Mouse (Mus musculus) forebrain, embryonic 12.5 days (tissue): ENCODE results near the gene Cspg4. TPM values are rescaled to one million over a fixed set of nuclear protein-coding genes. Genes with fewer than 3 reads are reported as not detected.

Experiments used
- ATAC-seq: fragments of 200-750 bp; cut with Nextera tagmentation; 2 replicates; pipeline ENCODE4 v1.8.0; 2017; ENCODE audit warnings: moderate TSS enrichment; ENCODE audit not compliant: low FRiP score
- H3K27ac ChIP-seq: fragments of 300-500 bp; sonication (generic); 2 replicates; pipeline ENCODE4 v1.5.1; 2016; ENCODE audit warnings: mild to moderate bottlenecking
- H3K27me3 ChIP-seq: fragments of 300-500 bp; sonication (generic); 2 replicates; pipeline ENCODE4 v1.6.1; 2016; ENCODE audit warnings: mild to moderate bottlenecking
- H3K36me3 ChIP-seq: fragments of 300-500 bp; sonication (generic); replicated peaks from 2 replicates; pipeline ENCODE4 v1.6.1; 2016; ENCODE audit warnings: mild to moderate bottlenecking
- H3K4me1 ChIP-seq: fragments of 300-500 bp; sonication (generic); 2 replicates; pipeline ENCODE4 v1.6.1; 2016
- H3K4me2 ChIP-seq: fragments of 300-500 bp; sonication (generic); 2 replicates; pipeline ENCODE4 v1.6.1; 2016; ENCODE audit warnings: mild to moderate bottlenecking, moderate library complexity
- H3K4me3 ChIP-seq: fragments of 300-500 bp; sonication (generic); replicated peaks from 2 replicates; pipeline ENCODE4 v1.5.1; 2016; ENCODE audit warnings: mild to moderate bottlenecking
- H3K9ac ChIP-seq: fragments of 300-500 bp; sonication (generic); 2 replicates; pipeline ENCODE4 v1.6.1; 2016; ENCODE audit warnings: mild to moderate bottlenecking
- H3K9me3 ChIP-seq: fragments of 300-500 bp; sonication (generic); 2 replicates; pipeline ENCODE4 v1.6.1; 2016
- WGBS: fragments of 180-500 bp; shearing (Covaris S2); methylation state at CpG from one replicate; pipeline ENCODE4 v1.1.7; 2016; 5-methylcytosine and 5-hydroxymethylcytosine counted together
- polyA plus RNA-seq: library from polyadenylated mRNA; unstranded; fragments of >200 nt; fragmentation: Nextera tagmentation; extraction: Ambion mirVana; gene quantifications from 2 replicates; pipeline ENCODE4 v1.2.1, GENCODE M21; 2016

Gene Cspg4
- polyA plus RNA-seq, 1 experiment from 2014 or later = 3.0 TPM

DNA sequence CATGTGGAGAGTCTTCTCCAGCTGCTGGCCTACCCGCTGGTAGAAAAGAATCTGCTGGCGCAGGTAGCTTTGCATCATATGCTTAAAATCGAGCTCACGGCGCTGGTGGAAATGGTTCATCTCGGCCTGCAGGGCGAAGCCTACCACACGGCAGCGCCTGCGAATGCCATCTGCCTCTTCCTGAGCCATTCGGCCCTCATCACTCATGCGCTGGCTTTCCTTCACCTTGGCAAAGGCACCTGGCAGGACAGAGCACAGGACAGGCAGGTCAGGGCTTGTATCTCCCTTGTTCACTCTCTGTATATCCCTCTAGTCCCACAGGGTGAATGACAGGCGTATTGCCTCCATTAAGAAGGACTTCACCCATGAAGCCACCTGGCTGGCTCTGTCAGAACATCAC lies 53.6 kb downstream of the Cspg4 start:
- Histone ChIP-seq H3K36me3 (peaks cover 32% of the 10 kb centered on the region), H3K27me3 (no peaks in the 10 kb centered on the region), H3K4me2 (no peak overlapping the region), H3K9me3 (0 out of 2 replicates have a peak, but pooled peaks cover 6% of the 10 kb centered on the region), H3K4me3 (no peak overlapping the region), H3K4me1 (peaks cover 5% of the 10 kb centered on the region), H3K27ac (no peak overlapping the region), H3K9ac (no peak overlapping the region)
- 94% methylated on average over 13 of the region's 13 CpGs for WGBS
- ATAC-seq = no peak

DNA sequence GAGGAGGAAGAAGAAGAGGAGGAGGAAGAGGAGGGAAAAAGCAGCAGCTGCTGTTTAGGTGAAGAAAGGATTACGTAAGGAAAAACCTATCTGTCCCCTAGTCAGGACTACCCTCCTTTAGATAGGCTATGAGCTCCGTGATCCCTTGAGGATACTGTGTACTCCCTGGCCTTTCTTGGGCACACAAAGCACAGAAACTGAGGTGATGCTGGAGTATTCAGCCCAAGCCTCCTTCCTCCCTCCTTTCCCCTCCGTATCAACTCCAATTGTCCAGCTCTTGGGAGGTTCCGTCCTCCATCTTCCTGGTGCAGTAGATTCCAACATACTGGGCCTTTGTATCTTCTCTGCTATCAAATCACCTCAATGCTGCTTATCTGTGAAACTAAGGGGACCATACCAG lies 57.9 kb downstream of the Cspg4 start:
- Histone ChIP-seq H3K4me1 (peaks cover 46% of the 10 kb centered on the region), H3K27me3 (no peaks in the 10 kb centered on the region), H3K4me3 (no peak overlapping the region), H3K9me3 (0 out of 2 replicates have a peak, but pooled peaks cover 6% of the 10 kb centered on the region), H3K4me2 (no peak overlapping the region), H3K27ac (no peak overlapping the region), H3K9ac (no peak overlapping the region), H3K36me3 (peaks cover 22% of the 10 kb centered on the region)
- no peak for ATAC-seq
- WGBS = 92% methylated on average over 4 of the region's 4 CpGs

DNA sequence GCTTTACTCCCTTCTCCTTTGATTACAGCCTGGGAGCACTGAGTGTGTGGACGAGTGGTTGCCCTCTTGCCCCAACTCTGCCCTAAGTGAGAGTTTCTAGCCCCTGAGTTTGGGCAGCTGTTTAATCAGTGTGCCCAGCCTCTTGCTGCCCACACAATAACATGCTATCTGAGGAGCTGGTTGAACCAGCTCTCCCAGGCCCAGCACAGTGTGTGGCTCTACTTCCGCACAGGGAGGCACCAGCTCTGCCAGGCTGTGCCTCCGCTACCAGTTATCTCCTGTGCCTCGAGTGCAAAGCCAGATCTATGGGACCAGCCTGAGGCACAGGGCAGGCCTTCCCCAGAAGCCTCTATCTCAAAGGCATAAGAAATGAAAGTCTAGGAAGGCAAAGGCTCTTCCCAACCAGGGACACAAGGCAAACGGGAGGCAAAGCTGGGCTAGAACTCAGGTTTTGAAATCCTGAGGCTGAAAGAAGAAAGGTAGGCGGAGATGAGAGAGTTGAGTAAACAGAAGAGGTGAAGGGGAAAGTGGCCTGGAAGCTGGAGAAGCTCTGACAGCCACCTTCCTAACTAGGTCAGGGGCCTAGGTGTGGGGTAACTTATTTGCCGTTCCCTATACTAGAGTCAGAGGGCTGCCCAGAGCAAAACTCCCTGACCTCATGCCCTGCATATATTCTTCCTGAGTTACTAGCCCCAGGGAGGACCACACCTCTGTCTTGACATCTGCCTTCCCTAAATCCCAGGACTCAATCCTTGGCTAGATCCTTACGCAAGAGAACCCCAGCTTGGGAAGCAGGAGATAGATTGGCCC lies 59.2 kb downstream of the Cspg4 start:
- no peak for ATAC-seq
- peak overlapping the region; percentile 17 for H3K4me3 ChIP-seq

DNA sequence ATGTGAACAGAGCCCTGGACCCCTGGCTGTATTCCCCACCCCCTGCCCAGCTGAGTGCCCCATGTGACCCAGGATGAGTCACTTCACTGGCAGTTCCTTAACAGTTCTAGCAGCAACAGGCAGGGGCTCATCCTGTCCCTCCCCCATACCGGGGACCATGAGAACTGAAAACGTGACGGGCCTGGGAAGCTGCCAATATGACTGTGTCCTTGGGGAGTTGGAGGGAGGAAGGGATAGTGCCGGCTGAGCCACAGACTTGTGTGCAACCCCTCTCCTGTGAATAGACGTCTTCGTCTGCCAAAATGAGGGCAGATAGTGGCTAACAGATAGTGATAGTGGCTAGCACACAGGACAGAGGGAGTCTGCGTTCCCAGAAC lies 59.8 kb downstream of the Cspg4 start:
- ATAC-seq = no peak
- Histone ChIP-seq H3K27me3 (peaks cover 3% of the 10 kb centered on the region; the same call in 1 of the 2 replicates), H3K9ac (0 out of 2 replicates have a peak overlapping the region, but pooled peaks have one; percentile 26), H3K27ac (no peak overlapping the region), H3K4me2 (peak overlapping the region; percentile 43), H3K9me3 (0 out of 2 replicates have a peak, but pooled peaks cover 6% of the 10 kb centered on the region), H3K4me1 (peaks cover 51% of the 10 kb centered on the region), H3K36me3 (peaks cover 13% of the 10 kb centered on the region), H3K4me3 (peak overlapping the region; percentile 17)
- WGBS = 49% methylated on average over 7 of the region's 7 CpGs

More for the DNA sequence above, 59.2 kb downstream of the Cspg4 start:
- Histone ChIP-seq H3K4me2 (peak overlapping the region; percentile 43), H3K9ac (peak overlapping the region; percentile 30), H3K9me3 (0 out of 2 replicates have a peak, but pooled peaks cover 6% of the 10 kb centered on the region), H3K27me3 (no peaks in the 10 kb centered on the region; the same call in 1 of the 2 replicates), H3K4me1 (peaks cover 51% of the 10 kb centered on the region), H3K27ac (no peak overlapping the region), H3K36me3 (peaks cover 13% of the 10 kb centered on the region)
- 79% methylated on average over 8 of the region's 8 CpGs for WGBS

DNA sequence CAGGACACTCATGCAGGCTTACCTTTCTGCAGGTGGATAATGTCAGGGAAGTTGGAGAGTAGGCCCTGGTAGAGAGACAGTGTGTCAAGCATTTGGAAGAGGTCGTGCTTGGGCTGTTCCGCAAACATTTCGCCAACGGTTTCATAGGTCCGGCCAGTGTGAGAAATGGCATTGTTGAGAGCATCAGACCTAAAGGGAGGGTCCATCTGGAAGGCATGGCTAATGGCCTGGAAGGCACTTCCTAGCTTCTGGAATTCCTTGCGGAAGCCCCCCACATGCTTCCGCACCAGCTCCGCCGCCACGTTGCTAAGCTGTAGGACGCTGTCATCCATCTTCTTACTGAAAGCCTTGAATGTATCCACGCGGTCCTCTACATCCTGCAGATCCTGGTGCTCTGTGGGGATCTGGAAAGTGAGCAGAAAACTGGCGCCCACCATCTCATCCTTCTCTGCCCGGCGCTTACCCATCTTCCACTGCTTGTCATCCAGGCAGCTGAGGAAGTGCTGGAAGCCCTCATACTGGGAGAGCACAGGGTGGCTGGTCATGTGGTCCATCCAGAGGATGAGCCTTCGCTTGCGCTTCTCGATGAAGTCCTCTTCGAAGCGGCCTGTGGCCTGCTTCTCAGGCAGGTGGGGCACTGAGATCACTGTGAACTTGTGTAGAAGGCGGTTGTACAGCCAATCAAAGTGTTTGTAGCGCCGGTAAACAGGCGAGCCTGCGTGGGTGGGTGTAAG lies 60.6 kb downstream of the Cspg4 start:
- Histone ChIP-seq H3K4me3 (peak overlapping the region; percentile 17; the same call in 1 of the 2 replicates), H3K4me2 (peak overlapping the region; percentile 43)

DNA sequence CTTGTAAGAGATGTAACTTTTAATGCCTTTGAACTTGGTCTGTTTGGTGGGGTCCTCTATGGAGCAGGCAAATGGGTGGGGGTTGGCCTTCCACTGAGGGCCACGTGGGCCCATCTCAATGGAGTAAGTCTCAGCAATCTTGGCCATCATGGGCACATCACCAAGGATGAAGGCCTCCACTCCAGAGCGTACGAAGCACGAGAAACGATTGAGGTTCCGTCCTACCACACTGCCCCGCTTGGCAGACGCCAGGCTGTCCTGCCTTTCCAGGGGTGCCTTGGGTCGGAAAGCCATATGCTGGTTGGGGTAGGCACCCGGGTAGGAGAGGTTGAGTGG lies 61.2 kb downstream of the Cspg4 start:
- WGBS = 98% methylated on average over 10 of the region's 10 CpGs
- Histone ChIP-seq H3K4me1 (peaks cover 51% of the 10 kb centered on the region), H3K27me3 (peaks cover 13% of the 10 kb centered on the region; the same call in 1 of the 2 replicates), H3K9me3 (0 out of 2 replicates have a peak, but pooled peaks cover 6% of the 10 kb centered on the region), H3K9ac (no peak overlapping the region), H3K4me2 (no peak overlapping the region), H3K36me3 (peaks cover 13% of the 10 kb centered on the region), H3K27ac (no peak overlapping the region), H3K4me3 (no peak overlapping the region)
- ATAC-seq = no peak

More for the DNA sequence above, 60.6 kb downstream of the Cspg4 start:
- peaks cover 11% of the 10 kb centered on the region; the same call in 1 of the 2 replicates for H3K27me3 ChIP-seq
- WGBS = 93% methylated on average over 26 of the region's 26 CpGs
- H3K4me1 ChIP-seq = peaks cover 51% of the 10 kb centered on the region
- H3K27ac ChIP-seq = no peak overlapping the region
- ATAC-seq = no peak
- H3K36me3 ChIP-seq = peaks cover 13% of the 10 kb centered on the region
- H3K9me3 ChIP-seq = 0 out of 2 replicates have a peak, but pooled peaks cover 6% of the 10 kb centered on the region
- no peak overlapping the region for H3K9ac ChIP-seq

DNA sequence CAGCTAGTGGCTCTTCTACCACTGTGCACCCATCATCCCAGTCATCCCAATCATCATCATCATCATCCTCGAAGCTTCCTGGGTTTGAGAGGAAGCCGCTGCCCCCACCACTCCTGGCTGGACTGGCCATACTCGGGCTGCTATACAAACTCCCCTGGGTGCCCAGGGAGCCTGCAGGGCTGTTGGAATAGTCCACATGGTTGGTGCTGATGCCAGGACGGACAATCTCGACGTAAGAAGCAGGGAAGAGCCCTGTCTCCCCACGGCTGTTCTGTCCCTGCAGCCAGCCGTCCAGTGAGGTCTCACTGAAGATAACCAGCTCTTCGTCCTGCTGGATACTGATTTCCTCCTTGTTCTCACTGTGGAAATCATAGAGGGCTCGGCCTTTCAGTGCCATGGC lies 61.6 kb downstream of the Cspg4 start:
- ATAC-seq = no peak
- Histone ChIP-seq H3K36me3 (peaks cover 12% of the 10 kb centered on the region), H3K27me3 (peaks cover 13% of the 10 kb centered on the region; the same call in 1 of the 2 replicates), H3K4me3 (no peak overlapping the region; the same call in 1 of the 2 replicates), H3K9ac (no peak overlapping the region; the same call in 1 of the 2 replicates), H3K27ac (no peak overlapping the region), H3K4me2 (peak overlapping the region; percentile 72), H3K9me3 (0 out of 2 replicates have a peak, but pooled peaks cover 5% of the 10 kb centered on the region), H3K4me1 (peaks cover 51% of the 10 kb centered on the region)
- WGBS = 92% methylated on average over 10 of the region's 10 CpGs

DNA sequence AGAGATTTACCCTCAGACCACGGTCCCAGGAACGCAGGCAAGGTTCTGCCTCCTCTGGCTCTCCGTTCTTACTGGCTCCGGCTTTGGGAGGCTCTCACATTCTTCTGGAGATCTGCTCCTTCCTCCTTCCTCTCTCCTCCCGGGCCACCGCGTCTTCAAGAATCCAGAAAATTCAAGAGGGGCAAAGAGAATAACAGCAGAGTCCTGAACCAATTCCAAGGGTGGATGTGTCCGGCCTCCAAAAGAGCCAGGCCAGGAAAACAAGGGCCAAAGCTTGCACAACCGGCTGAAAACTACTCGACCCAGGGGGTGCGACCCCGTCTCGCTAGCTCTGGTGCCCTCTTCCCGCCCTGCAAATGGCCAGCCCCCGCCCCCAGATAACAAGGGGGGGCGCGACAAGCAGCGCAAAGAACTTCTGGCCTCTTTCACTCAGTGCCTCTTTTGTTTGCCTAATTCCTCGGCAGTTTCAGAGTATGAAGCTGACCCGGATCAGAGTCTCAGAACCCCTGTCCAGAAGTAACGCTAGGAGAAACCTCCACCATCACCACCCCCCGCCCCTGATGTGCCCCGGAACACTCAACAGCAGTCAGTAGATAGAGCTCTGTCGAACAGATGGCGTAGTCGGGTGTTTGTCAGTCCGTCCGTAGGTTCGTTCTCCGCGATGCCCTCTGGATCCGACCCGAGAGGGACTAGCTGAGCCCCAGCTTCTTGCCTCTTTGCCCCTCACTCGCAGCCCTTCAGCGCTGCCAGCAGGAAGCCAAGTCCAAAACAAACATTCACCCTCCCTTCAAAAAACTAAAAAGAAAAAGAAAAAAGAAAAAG lies 62.6 kb downstream of the Cspg4 start:
- ATAC-seq = peak; percentile 33; the same call in 1 of the 2 replicates
- H3K27me3 ChIP-seq = peaks cover 13% of the 10 kb centered on the region; the same call in 1 of the 2 replicates
- H3K4me3 ChIP-seq = peak overlapping the region; percentile 55
- peaks cover 51% of the 10 kb centered on the region for H3K4me1 ChIP-seq
- WGBS = under 1% methylated on average over 35 of the region's 35 CpGs
- peak overlapping the region; percentile 86 for H3K27ac ChIP-seq
- H3K36me3 ChIP-seq = peaks cover 2% of the 10 kb centered on the region; the same call in 1 of the 2 replicates
- peak overlapping the region; percentile 71 for H3K9ac ChIP-seq
- no peaks in the 10 kb centered on the region for H3K9me3 ChIP-seq
- H3K4me2 ChIP-seq = peak overlapping the region; percentile 72

DNA sequence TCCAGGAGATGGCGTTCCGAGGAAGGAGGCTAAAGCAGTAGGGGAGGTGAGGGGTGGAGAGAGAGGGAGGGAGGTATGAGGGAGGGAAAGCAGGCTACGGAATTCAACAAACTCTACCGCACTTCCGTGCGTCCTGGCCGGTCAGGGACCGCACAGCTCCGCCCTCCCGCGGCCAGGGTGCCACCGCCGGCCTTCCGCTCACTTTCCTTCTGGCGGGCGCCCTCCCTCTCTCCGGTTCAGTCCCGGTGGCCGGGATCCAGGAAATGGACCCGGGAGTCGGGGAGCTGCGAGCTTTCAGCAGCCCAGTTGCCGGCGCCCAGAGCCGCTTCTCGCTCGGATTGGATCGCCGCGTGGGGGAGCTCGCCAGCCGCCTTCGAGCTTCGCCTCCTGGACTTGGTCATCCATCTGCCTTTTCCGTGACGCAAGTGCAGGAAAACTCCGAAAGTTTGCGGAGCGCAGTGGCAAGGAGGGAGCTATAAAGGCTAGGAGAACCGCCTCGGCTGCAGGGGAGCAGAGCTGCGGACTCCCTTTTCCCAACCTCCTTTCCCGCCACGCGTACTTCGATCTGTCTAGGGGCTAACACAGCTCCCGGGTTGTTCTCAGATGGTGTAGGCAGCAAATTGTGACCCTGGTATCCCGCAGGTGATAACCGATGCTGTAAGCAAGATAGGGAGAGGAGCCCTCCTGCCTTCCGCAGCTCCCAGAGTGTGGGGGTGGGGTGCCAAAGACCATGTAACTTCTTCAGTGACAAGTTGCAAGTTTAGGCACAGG lies 63.4 kb downstream of the Cspg4 start, which contains the start of gene Snx33:
TSS of gene Snx33 (minus strand) at position 331 of the 771 bp plus-strand sequence.
- H3K9me3 ChIP-seq = no peaks in the 10 kb centered on the region
- under 1% methylated on average over 50 of the region's 50 CpGs for WGBS
- peak within 1 kb of the TSS; percentile 72 for H3K4me2 ChIP-seq
- H3K36me3 ChIP-seq = no peaks in the 10 kb centered on the region
- peak within 1 kb of the TSS; percentile 71 for H3K9ac ChIP-seq
- H3K27ac ChIP-seq = peak within 1 kb of the TSS; percentile 86
- H3K27me3 ChIP-seq = peaks cover 13% of the 10 kb centered on the region; the same call in 1 of the 2 replicates
- ATAC-seq = peak; percentile 87
- peak within 1 kb of the TSS; percentile 55 for H3K4me3 ChIP-seq
- H3K4me1 ChIP-seq = peaks cover 48% of the 10 kb centered on the region

DNA sequence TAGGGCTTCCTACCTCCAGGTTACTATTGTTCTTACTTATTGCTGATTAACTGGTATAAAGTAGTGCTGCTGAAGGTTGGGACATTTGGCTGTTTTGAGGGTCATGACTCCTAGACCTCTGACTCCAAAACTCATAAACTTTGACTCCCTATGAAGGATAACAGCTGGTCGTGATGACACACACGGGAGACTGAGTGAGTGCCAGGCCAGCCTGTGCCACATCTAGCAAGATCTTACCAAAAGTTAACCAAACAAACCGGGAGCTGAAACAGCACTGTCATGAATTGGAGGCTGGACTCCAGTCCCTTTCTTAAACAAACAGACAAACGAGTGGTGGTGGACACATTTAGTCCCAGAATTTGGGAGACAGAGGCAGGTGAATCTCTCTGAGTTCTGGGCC lies 64.7 kb downstream of the Cspg4 start:
- ATAC-seq = no peak
- Histone ChIP-seq H3K4me1 (peaks cover 35% of the 10 kb centered on the region), H3K27me3 (peaks cover 13% of the 10 kb centered on the region; the same call in 1 of the 2 replicates), H3K36me3 (no peaks in the 10 kb centered on the region), H3K9ac (no peak overlapping the region), H3K4me2 (no peak overlapping the region), H3K4me3 (no peak overlapping the region), H3K27ac (no peak overlapping the region), H3K9me3 (no peaks in the 10 kb centered on the region)
- WGBS = 71% methylated on average over 4 of the region's 4 CpGs

DNA sequence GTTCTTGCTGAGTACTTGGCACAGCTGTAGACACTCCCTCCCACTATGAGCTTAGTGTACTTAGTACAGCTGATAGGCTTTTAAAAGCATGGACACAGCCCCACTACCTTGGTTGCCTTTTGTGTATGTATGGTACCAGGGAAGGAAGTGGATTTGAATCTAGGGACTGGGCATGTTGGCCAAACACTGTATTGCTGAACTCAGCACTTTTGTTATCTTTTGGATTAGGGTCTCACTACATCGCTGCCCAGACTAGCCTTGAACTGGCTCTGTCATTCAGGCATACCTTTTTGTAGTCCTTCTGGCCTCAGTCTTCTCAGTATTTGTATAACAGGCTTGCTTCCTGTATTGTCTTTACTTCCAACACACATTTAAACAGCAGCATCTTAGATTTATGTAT lies 65.7 kb downstream of the Cspg4 start:
- Histone ChIP-seq H3K27ac (no peak overlapping the region), H3K9me3 (no peaks in the 10 kb centered on the region), H3K4me2 (no peak overlapping the region), H3K4me3 (no peak overlapping the region), H3K27me3 (peaks cover 13% of the 10 kb centered on the region; the same call in 1 of the 2 replicates), H3K9ac (no peak overlapping the region), H3K4me1 (peaks cover 24% of the 10 kb centered on the region), H3K36me3 (no peaks in the 10 kb centered on the region)
- ATAC-seq = no peak
- 84% methylated on average over 1 of the region's 1 CpGs for WGBS
